Mouse (Mus musculus): ENCODE data around the gene Necab2.

DNA sequence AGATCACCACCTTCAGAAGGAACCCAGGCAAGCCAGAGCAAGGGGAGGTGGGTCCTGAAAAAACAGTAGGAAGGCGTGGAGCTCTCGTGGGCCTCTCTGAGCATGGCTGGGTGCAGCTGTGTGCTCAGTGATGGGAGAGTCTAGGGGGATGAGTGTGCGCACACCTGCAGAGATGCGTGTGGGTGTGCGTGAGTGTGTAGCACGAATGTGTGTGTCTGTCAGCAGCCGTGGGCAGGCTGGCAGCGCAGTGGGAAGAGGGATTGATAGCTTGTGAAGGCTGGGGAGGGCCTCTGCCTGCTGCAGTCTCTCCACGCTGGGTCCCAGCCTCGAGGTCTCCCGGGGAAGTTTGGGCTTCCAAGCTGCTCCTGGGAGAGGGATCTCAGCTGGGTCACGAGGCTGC lies 3.1 kb downstream of the Necab2 start:
- no peak for TF ChIP-seq CTCF (IDR thresholded peaks at IDR 0.05; ENCODE audit: control insufficient read depth, insufficient read depth, insufficient replicate concordance, low read depth, low read length)
- no peak for TF ChIP-seq POLR2A (IDR thresholded peaks at IDR 0.05; ENCODE audit: control insufficient read depth, low read depth, low read length)
